Mouse (Mus musculus): ENCODE data around the gene Cdh15.

Cdh15 gene

DNA sequence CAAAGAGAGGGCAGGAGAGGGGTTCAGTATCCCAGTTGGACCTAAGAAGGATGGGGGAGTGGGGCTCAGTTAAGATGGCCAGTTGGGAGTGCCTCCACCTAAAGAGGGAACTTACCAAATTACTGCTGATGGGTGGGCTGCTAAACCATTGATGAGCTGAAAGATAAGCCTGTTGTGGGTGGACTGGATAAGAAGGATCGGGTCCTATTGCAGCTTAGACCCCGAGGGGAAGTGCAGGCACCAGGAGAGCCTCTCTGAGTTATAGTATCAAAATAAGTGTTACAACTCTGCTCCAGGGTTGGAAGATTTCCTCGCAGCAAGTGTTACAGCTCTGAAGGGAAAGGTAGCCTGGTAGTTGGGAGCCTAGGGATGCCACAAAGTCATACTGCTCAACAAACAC, 3.6 kb upstream of the Cdh15 start:
- DNase-seq (ENCODE audit: low spot score), result no peak

DNA sequence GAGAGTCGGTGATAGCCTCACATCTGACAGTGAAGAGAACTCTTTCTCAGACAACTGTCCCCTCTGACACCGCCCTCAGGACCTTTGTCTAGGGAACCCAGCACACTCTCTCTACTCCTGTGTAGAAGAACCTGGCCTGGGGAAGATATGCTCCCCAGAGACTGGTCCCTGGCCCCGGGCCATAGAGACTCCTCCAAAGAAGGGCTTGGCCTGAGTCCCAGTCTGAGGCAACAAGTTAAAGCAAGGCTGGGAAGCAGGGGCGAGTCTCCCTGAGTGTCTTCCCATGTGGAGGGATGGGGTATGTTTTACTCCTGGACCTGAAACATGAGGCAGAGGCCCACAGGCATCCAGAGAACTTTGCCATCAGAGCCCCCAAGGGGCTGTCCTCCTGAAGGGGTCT, 2.1 kb upstream of the Cdh15 start:
- no peak for DNase-seq (ENCODE audit: low spot score)

DNA sequence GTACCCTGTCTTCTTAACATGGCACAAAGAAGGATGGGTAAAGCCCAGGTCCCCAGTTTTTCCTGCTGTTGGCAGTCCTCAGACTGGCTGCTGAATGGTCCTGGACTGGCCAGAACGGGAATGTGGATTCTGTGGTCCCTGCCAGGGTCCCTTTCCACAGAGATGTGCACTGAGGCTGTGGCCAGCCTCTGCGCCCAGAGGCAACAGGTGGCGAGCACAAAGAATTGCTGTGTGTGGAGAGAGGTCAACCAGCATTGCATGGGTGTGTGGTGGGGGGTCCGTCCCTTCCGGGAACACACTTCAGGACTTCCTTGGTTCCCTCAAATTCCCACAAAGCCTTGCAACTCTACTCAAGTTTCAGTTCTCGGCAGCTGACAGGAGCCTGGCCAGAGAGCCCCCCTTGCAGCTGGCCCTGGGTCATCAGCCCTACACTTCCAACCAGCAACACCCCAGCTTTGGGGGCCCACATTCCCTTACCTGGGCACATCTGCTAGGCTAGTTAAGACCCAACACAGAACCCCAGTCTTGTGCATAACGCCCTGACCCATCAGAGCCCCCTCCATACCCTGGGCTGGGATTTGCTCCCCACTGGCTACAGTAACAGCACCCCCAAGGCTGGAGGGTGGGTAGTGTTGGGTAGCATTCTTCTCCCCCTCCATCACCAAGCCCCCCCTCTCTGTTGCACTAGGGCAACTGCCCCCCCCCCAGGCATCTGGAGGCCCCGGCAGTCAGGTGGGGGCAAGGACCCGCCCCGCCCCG, 1.6 kb downstream of the Cdh15 start:
- DNase-seq (ENCODE audit: low spot score), result no peak

- DNase-seq (ENCODE audit: low spot score), result no peak
Measured at GRCm38 (mm10) chr8:122850641-122851240, 3.0 kb downstream of the Cdh15 start.

- DNase-seq (ENCODE audit: low spot score), result no peak
Measured at GRCm38 (mm10) chr8:122851692-122852545, 4.2 kb downstream of the Cdh15 start.

DNA sequence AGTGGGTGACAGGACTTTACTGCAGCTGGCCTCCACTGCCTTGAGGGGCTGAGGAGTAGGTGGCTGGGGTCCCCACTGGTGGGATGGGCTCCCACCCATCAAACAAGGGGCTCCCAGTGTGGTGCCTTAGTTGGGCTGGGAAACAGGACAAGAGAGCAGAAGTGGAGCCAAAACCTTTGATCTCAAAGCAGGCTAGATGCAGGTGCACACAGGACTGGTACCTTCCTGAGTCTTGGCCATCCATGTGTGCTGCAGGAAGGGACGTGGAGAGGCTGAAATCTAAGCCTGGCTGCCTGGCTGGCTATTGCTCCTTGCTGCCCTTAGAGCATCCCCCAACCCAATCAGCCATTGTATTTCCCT, 4.8 kb downstream of the Cdh15 start:
- DNase-seq (ENCODE audit: low spot score), result no peak

GRCm38 (mm10) chr8:122853340-122853771, 5.6 kb downstream of the Cdh15 start:
- DNase-seq (ENCODE audit: low spot score), result no peak

DNA sequence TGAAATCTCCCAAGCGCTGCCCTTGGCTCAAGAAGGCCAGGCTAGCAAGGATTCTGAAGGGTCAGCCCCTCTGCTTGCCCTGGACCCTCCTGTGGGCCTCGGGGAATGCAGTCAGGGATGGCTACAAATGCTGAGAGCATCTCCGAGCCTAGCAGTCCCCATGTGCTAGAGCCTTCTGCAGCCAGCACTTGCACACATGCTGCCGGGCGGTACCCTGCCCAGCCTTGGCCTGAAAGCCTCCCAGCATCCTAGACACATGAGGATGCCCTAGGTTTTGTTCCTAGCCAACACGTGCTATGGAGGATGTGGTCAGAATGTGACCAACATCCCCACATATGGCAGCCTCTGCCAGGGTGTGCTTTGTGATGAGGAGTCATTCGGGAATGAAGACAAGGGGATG, 6.6 kb downstream of the Cdh15 start:
- DNase-seq (ENCODE audit: low spot score), result no peak

- DNase-seq (ENCODE audit: low spot score), result no peak
Measured at GRCm38 (mm10) chr8:122855123-122855522, 7.4 kb downstream of the Cdh15 start.

DNA sequence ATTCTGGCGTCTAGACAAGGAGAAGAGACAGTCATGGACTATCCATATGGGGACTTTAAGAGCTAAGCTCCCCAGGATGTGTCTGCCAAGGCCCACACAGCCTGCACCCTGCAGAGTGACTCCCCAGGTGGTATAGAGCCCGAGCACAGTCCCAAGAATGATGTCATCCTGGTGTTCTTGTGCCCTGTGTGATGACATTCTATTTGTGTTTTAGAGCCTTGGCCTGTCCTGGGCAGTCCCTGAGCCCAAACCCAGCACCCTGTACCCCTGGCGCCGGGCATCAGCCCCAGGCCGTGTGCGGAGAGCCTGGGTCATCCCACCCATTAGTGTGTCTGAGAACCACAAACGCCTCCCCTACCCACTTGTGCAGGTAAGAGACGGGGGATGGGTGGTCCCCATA, 8.5 kb downstream of the Cdh15 start:
- no peak for DNase-seq (ENCODE audit: low spot score)

- DNase-seq (ENCODE audit: low spot score), result no peak
Measured at GRCm38 (mm10) chr8:122859843-122860242, 12.1 kb downstream of the Cdh15 start.

GRCm38 (mm10) chr8:122864719-122865129, 17.0 kb downstream of the Cdh15 start:
- DNase-seq (ENCODE audit: low spot score), result no peak

- no peak for DNase-seq (ENCODE audit: low spot score)
Measured at GRCm38 (mm10) chr8:122865441-122865840, 17.7 kb downstream of the Cdh15 start.

- DNase-seq (ENCODE audit: low spot score), result no peak
Measured at GRCm38 (mm10) chr8:122866231-122866630, 18.5 kb downstream of the Cdh15 start.

- DNase-seq (ENCODE audit: low spot score), result no peak
Measured at GRCm38 (mm10) chr8:122867982-122868381, 20.2 kb downstream of the Cdh15 start.

DNA sequence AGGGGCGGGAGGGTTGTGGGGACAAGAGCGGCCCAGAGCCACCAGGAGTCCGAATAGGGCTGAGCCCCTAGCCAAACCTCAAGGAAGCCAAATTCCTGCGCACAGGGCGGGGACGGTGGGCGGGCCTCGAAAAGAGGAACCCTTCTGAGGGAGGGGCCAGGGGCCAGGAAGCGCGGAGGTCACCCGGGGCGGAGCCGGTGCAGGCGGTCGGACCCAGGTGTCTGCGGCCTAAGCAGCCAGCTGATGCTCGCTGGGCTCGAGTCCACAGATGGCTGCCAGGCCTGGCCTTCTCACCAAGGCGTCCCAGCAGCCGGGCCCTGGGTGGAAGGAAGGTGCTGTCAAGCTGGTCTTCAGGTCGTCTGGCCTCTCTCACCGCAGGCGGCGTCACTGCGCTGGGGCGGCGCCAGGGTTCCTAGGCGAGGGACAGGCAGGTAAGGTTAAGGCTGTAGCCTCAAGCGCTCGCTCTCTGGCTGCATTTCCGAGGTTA, 22.7 kb downstream of the Cdh15 start:
- DNase-seq (ENCODE audit: low spot score), result no peak

DNA sequence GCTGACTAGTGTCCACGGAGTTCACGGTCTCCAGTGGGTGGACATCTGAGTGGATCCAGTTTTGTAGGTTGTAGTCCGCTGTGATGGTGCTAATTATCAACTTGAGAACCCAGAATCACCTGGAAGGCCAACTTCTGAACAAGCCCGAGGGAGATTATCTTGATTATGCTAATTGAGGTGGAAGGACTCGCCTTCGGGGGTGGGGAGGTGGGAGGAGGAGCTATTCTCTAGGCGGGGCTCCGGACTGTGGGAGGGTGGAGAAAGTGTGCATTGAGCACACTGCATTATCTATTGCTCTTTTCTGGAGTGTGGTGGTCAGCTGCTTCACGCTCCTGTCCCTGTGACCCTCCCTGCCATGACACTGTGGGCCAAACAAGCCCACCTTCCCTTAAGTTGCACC, 23.9 kb downstream of the Cdh15 start:
- DNase-seq (ENCODE audit: low spot score), result no peak

DNA sequence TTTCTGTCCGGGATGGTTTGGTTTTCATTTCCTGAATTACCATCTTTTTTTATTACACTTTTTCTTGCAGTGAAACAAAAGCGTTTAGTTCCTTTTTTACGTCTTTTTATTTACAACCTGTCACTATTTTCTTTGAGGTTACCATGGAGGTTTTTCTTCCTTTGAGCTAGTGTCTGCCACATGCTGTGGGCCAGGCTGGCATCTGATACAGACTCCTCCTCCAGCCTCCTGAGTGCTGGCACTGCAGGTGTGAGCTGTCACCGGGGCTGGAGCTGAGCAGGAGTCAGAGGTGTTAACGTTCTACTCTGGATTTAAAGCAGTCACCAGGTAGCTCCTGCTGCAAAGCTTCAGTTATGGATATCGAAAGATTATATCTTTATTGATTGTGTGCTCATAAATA, 25.4 kb downstream of the Cdh15 start:
- DNase-seq (ENCODE audit: low spot score), result no peak

- DNase-seq (ENCODE audit: low spot score), result no peak
Measured at GRCm38 (mm10) chr8:122875186-122875585, 27.4 kb downstream of the Cdh15 start.

GRCm38 (mm10) chr8:122878231-122878630, 30.5 kb downstream of the Cdh15 start:
- DNase-seq (ENCODE audit: low spot score), result no peak

- DNase-seq (ENCODE audit: low spot score), result no peak
Measured at GRCm38 (mm10) chr8:122880302-122880701, 32.5 kb downstream of the Cdh15 start.

DNA sequence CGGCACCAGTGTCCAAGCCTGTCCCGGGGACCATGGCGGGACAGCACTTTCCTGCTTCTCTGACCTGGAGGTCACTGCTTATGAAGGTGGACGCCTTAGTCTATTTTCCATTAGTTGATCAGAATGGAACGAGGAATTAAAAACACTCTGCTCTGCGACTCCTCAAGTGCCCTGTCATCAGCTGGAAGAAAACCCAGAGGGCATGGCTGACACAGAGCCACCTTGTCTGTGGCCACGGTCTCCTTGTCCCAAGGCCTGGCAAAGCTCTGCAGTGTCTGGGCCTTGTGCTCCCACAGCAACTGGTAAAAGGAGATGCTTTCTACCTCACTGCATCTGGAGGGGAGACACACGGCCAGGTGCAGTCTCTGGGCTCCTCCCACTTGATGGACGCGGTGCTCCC, 35.9 kb downstream of the Cdh15 start:
- no peak for DNase-seq (ENCODE audit: low spot score)

DNA sequence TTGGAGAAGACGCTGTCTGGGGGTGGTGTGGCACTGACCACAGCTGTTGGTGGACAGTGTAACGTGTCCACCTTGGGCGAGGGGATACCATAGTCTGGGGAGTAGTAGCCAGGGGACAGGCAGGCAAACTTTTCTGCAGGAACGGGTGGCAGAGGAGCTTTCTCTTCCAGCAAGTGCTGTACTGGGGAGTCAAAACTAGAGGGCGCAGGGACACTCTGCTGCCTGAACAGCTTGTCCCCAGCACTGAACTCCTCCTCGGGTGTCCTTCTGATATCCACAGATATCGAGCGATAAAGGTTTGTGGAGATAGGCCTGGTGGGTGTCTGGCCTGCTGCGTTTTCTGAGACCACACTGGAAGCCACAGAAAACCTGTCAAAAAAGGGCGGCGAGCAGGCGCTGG, 43.7 kb downstream of the Cdh15 start:
- DNase-seq (ENCODE audit: low spot score), result no peak

Measured in yolk sac, embryonic 10.5 days (tissue).